Mouse (Mus musculus) E14TG2a.4 (cell line): ENCODE data around the gene Tmc6.

Experiments used
- H3K27me3 ChIP-seq: 2 replicates; pipeline ENCODE4 v1.6.1; 2014; ENCODE audit warnings: low read length, control low read depth; ENCODE audit not compliant: insufficient read depth
- H3K36me3 ChIP-seq: 2 replicates; pipeline ENCODE4 v1.6.1; 2014; ENCODE audit warnings: low read length, control low read depth; ENCODE audit not compliant: insufficient read depth
- H3K4me1 ChIP-seq: replicated peaks from 2 replicates; pipeline ENCODE4 v1.6.1; 2014; ENCODE audit warnings: low read depth, low read length, control low read depth
- H3K4me3 ChIP-seq: replicated peaks from 2 replicates; pipeline ENCODE4 v1.5.1; 2014; ENCODE audit warnings: mild to moderate bottlenecking, low read length
- H3K9me3 ChIP-seq: 2 replicates; pipeline ENCODE4 v1.6.1; 2014; ENCODE audit warnings: low read length, control low read depth
- CTCF ChIP-seq: conservative IDR thresholded peaks from 2 replicates; pipeline ENCODE4 v1.5.1; 2014; ENCODE audit warnings: low read length
- NANOG ChIP-seq: IDR thresholded peaks from 2 replicates; pipeline ENCODE4 v1.6.1; 2014; ENCODE audit warnings: borderline replicate concordance, low read length, mixed read lengths
- POU5F1 ChIP-seq: IDR thresholded peaks from 2 replicates; pipeline ENCODE4 v1.6.1; 2014; ENCODE audit warnings: low read length, borderline replicate concordance

Gene Tmc6

GRCm38 (mm10) chr11:117772352-117772751, 9.6 kb downstream of the Tmc6 start:
- Histone ChIP-seq H3K4me1 (peaks cover 41% of the 10 kb centered on the region), H3K27me3 (no peaks in the 10 kb centered on the region), H3K9me3 (no peaks in the 10 kb centered on the region), H3K36me3 (peaks cover 100% of the 10 kb centered on the region), H3K4me3 (no peak overlapping the region)
- TF ChIP-seq NANOG, result no peak
- TF ChIP-seq CTCF, result no peak
- TF ChIP-seq POU5F1, result no peak

GRCm38 (mm10) chr11:117770407-117770806, 11.6 kb downstream of the Tmc6 start:
- Histone ChIP-seq H3K36me3 (peaks cover 99% of the 10 kb centered on the region), H3K27me3 (no peaks in the 10 kb centered on the region), H3K4me3 (no peak overlapping the region), H3K9me3 (no peaks in the 10 kb centered on the region), H3K4me1 (peaks cover 50% of the 10 kb centered on the region)
- TF ChIP-seq CTCF, result no peak
- no peak for TF ChIP-seq POU5F1
- no peak for TF ChIP-seq NANOG

GRCm38 (mm10) chr11:117769683-117770047, 12.3 kb downstream of the Tmc6 start:
- no peaks in the 10 kb centered on the region for H3K27me3 ChIP-seq
- no peaks in the 10 kb centered on the region for H3K9me3 ChIP-seq
- TF ChIP-seq POU5F1 (no peak), CTCF (no peak), NANOG (no peak)
- no peak overlapping the region for H3K4me3 ChIP-seq
- peaks cover 58% of the 10 kb centered on the region for H3K4me1 ChIP-seq
- peaks cover 99% of the 10 kb centered on the region for H3K36me3 ChIP-seq

- Histone ChIP-seq H3K27me3 (no peaks in the 10 kb centered on the region), H3K4me1 (peaks cover 64% of the 10 kb centered on the region), H3K36me3 (peaks cover 99% of the 10 kb centered on the region), H3K4me3 (no peak overlapping the region), H3K9me3 (no peaks in the 10 kb centered on the region)
- TF ChIP-seq POU5F1, result no peak
- no peak for TF ChIP-seq CTCF
- no peak for TF ChIP-seq NANOG
Measured at GRCm38 (mm10) chr11:117768725-117769682, 13.0 kb downstream of the Tmc6 start.

- H3K4me1 ChIP-seq, result peaks cover 79% of the 10 kb centered on the region
- H3K27me3 ChIP-seq, result no peaks in the 10 kb centered on the region
- no peak for TF ChIP-seq NANOG
- no peak for TF ChIP-seq CTCF
- no peaks in the 10 kb centered on the region for H3K9me3 ChIP-seq
- peaks cover 88% of the 10 kb centered on the region for H3K36me3 ChIP-seq
- no peak overlapping the region for H3K4me3 ChIP-seq
Measured at GRCm38 (mm10) chr11:117766275-117766674, 15.7 kb downstream of the Tmc6 start.

GRCm38 (mm10) chr11:117765361-117765760, 16.6 kb downstream of the Tmc6 start:
- Histone ChIP-seq H3K4me1 (peaks cover 82% of the 10 kb centered on the region), H3K27me3 (no peaks in the 10 kb centered on the region), H3K36me3 (peaks cover 86% of the 10 kb centered on the region), H3K4me3 (no peak overlapping the region), H3K9me3 (no peaks in the 10 kb centered on the region)
- no peak for TF ChIP-seq CTCF
- no peak for TF ChIP-seq NANOG
- TF ChIP-seq POU5F1, result no peak

GRCm38 (mm10) chr11:117764319-117764718, 17.7 kb downstream of the Tmc6 start:
- H3K9me3 ChIP-seq, result no peaks in the 10 kb centered on the region
- peaks cover 80% of the 10 kb centered on the region for H3K4me1 ChIP-seq
- TF ChIP-seq CTCF, result no peak
- no peak for TF ChIP-seq POU5F1
- TF ChIP-seq NANOG, result no peak
- H3K4me3 ChIP-seq, result 0 out of 2 replicates have a peak overlapping the region, but pooled peaks have one; percentile 21
- H3K27me3 ChIP-seq, result no peaks in the 10 kb centered on the region
- H3K36me3 ChIP-seq, result peaks cover 84% of the 10 kb centered on the region

DNA sequence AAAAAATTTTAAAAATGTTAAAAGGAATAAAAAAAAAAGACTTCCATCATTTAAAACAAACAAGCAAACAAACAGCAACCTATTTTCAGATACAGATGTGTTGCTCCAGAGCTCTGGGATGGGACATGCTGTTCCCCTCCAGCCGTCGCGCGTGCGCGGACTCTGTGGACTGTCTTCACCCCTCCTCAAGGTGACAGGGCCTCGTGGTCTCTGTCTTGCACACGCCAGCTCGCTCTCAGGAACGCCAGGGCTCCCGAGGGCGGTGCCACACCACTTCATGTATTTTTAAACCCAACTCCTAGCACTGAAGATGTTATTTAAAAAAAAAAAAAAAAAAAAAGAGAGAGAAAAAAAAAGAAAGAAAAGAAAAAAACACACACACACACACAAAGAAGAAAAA, 19.8 kb downstream of the Tmc6 start:
- H3K4me1 ChIP-seq, result peaks cover 66% of the 10 kb centered on the region
- H3K36me3 ChIP-seq, result peaks cover 84% of the 10 kb centered on the region
- H3K27me3 ChIP-seq, result no peaks in the 10 kb centered on the region
- H3K9me3 ChIP-seq, result no peaks in the 10 kb centered on the region
- H3K4me3 ChIP-seq, result no peak overlapping the region
- TF ChIP-seq NANOG, result no peak
- no peak for TF ChIP-seq CTCF
- TF ChIP-seq POU5F1, result no peak
